Mouse (Mus musculus) liver, embryonic 14.5 days (tissue): ENCODE measurements at regions not wholly inside any gene's neighbourhood (a gene's known extent, or its start where the extent isn't known, plus 50 kb on each side); places are given as distances from the start of the nearest gene placed in this dataset.

Experiments
- ATAC-seq: fragments of 200-750 bp; cut with Nextera tagmentation; 2 replicates; pipeline ENCODE4 v1.8.0; 2017; ENCODE audit warnings: moderate number of reproducible peaks, mild to moderate bottlenecking, moderate library complexity; ENCODE audit not compliant: insufficient read depth
- DNase-seq, 3 experiments: peaks; one replicate each; pipeline ENCODE4 v3.0.0-alpha.2; 2012 to 2013; ENCODE audit warnings: low read depth in 3 of 3, low spot score in 3 of 3
- H3K27ac ChIP-seq: fragments of 300-500 bp; sonication (generic); 2 replicates; pipeline ENCODE4 v1.5.1; 2014; ENCODE audit warnings: moderate library complexity, mild to moderate bottlenecking, control low read depth, inconsistent platforms
- H3K27me3 ChIP-seq: fragments of 300-500 bp; sonication (generic); 2 replicates; pipeline ENCODE4 v1.6.1; 2014; ENCODE audit warnings: mild to moderate bottlenecking, low read length, moderate library complexity; ENCODE audit not compliant: control insufficient read depth, insufficient read depth
- H3K36me3 ChIP-seq: fragments of 300-500 bp; sonication (generic); replicated peaks from 2 replicates; pipeline ENCODE4 v1.6.1; 2014; ENCODE audit warnings: low read depth; ENCODE audit not compliant: control insufficient read depth, insufficient read depth
- H3K4me1 ChIP-seq, 2 experiments: fragments of 200-500 bp in 1 of 2; fragments of 300-500 bp in 1 of 2; sonication (generic) in 1 of 2; replicated peaks; 2 replicates each; pipeline ENCODE4 v1.6.1; 2012 to 2014; ENCODE audit warnings: antibody characterized with exemption in 1 of 2, inconsistent platforms in 1 of 2, low read length in 1 of 2; ENCODE audit not compliant: control insufficient read depth in 2 of 2, insufficient read depth in 2 of 2
- H3K4me2 ChIP-seq: fragments of 300-500 bp; sonication (generic); 2 replicates; pipeline ENCODE4 v1.6.1; 2014; ENCODE audit warnings: low read depth, mild to moderate bottlenecking, control low read depth, moderate library complexity
- H3K4me3 ChIP-seq, 2 experiments: fragments of 200-500 bp in 1 of 2; fragments of 300-500 bp in 1 of 2; sonication (generic) in 1 of 2; 2 replicates each; pipeline ENCODE4 v1.5.1; 2012 to 2014; ENCODE audit warnings: low read depth in 2 of 2, low read length in 2 of 2, mild to moderate bottlenecking in 2 of 2, control low read depth in 1 of 2, inconsistent platforms in 1 of 2, moderate library complexity in 1 of 2; ENCODE audit not compliant: insufficient read depth in 1 of 2
- H3K9ac ChIP-seq: fragments of 300-500 bp; sonication (generic); replicated peaks from 2 replicates; pipeline ENCODE4 v1.6.1; 2014; ENCODE audit warnings: mild to moderate bottlenecking, control low read depth, moderate library complexity
- H3K9me3 ChIP-seq: fragments of 300-500 bp; sonication (generic); 2 replicates; pipeline ENCODE4 v1.6.1; 2016; ENCODE audit warnings: low read length, mixed read lengths; ENCODE audit not compliant: control insufficient read depth
- CTCF ChIP-seq: IDR thresholded peaks from 2 replicates; pipeline ENCODE4 v1.5.1; 2016; ENCODE audit warnings: antibody characterized with exemption, low read depth, control low read depth
- EP300 ChIP-seq: IDR thresholded peaks from 2 replicates; pipeline ENCODE4 v1.6.1; 2016; ENCODE audit warnings: antibody characterized with exemption, low read depth
- WGBS: fragments of 180-500 bp; shearing (Covaris S2); extraction: QIAGEN DNeasy Blood & Tissue Kit; methylation state at CpG from one replicate; pipeline ENCODE4 v1.1.7; 2014; ENCODE audit not compliant: insufficient replicate concordance; 5-methylcytosine and 5-hydroxymethylcytosine counted together

DNA sequence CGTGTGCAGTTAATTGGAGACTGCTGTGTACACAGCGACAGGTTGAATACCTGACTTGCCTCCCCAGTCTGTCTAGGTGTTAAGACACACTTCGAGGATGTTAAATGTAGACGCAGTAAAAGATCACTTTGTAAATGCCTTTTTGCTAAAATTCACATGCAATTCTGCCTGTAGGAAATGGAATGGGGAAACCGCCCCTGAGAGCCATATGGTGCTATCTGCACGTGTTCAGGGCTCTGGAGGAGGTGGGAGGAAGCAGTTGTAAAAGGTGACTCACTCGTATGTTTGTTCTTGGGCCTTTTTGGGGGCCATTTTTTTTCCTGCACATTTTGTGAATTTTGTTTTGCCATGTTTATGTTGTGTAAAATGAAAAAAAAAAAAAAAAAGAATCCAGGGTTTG, 159.6 kb upstream of the Gjb5 start:
- no peak overlapping the region for H3K4me3 ChIP-seq

DNA sequence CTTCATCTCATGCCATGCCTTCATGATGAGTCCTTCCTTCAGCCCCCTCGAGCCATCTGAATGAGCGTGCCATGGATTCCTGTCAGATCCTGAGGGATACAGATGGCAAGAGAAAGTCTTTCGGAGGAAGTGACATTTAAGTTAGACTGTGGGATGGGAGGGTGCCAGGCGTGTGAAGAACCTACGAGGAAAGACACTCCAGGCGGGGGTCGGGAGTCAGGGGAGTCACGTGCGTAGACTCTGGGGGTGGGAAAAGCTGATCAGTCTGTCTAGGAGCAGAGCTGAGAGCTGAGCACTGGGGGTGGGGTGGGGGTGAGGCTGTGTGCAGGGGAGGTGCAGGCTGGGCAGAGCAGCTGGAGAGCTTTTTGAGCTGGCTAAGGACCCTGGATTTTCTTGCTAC, 152.0 kb upstream of the Gjb5 start:
- Histone ChIP-seq H3K36me3 (no peaks in the 10 kb centered on the region), H3K4me1 (no peaks in the 10 kb centered on the region), H3K27ac (no peak overlapping the region), H3K27me3 (no peaks in the 10 kb centered on the region), H3K4me2 (no peak overlapping the region), H3K4me3 (no peak overlapping the region), H3K9ac (no peak overlapping the region), H3K9me3 (no peaks in the 10 kb centered on the region)
- no peak for ATAC-seq
- no peak for TF ChIP-seq EP300
- TF ChIP-seq CTCF = no peak
- 66% methylated on average over 9 of the region's 9 CpGs for WGBS
- no peak for DNase-seq

More for the DNA sequence above, 159.6 kb upstream of the Gjb5 start:
- no peak for TF ChIP-seq CTCF
- no peak for TF ChIP-seq EP300
- no peak overlapping the region for H3K27ac ChIP-seq
- H3K4me2 ChIP-seq = no peak overlapping the region
- no peaks in the 10 kb centered on the region for H3K27me3 ChIP-seq
- DNase-seq = no peak
- H3K9ac ChIP-seq = no peak overlapping the region
- no peaks in the 10 kb centered on the region for H3K9me3 ChIP-seq
- no peaks in the 10 kb centered on the region for H3K36me3 ChIP-seq
- ATAC-seq = no peak
- no peaks in the 10 kb centered on the region for H3K4me1 ChIP-seq
- WGBS = 60% methylated on average over 7 of the region's 7 CpGs

DNA sequence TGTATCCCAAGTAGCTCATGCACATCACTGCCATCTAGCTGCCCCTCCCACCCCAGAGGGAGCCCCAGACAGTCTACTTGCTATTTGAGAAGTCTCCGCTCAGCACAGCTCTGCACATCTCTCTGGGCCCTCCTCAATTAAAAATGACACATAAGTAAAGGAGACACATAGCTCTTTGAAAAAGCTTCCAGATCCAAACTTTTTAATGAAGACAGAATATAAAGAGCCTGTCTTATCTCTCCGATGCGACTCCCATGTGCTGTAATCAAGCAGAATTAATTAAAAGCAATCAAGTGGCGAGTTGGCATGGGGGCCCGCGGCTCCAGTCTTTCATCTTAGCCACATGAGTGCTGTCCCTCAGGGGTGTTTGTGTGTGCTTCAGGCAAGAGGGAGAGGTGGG, 144.6 kb upstream of the Gjb5 start:
- no peaks in the 10 kb centered on the region for H3K27me3 ChIP-seq
- no peaks in the 10 kb centered on the region for H3K4me1 ChIP-seq
- ATAC-seq (no peak), DNase-seq (no peak)
- H3K4me2 ChIP-seq = no peak overlapping the region
- no peaks in the 10 kb centered on the region for H3K9me3 ChIP-seq
- H3K4me3 ChIP-seq = no peak overlapping the region
- H3K27ac ChIP-seq = no peak overlapping the region
- H3K9ac ChIP-seq = no peak overlapping the region
- H3K36me3 ChIP-seq = no peaks in the 10 kb centered on the region
- TF ChIP-seq CTCF = no peak
- no peak for TF ChIP-seq EP300
- 65% methylated on average over 6 of the region's 6 CpGs for WGBS

DNA sequence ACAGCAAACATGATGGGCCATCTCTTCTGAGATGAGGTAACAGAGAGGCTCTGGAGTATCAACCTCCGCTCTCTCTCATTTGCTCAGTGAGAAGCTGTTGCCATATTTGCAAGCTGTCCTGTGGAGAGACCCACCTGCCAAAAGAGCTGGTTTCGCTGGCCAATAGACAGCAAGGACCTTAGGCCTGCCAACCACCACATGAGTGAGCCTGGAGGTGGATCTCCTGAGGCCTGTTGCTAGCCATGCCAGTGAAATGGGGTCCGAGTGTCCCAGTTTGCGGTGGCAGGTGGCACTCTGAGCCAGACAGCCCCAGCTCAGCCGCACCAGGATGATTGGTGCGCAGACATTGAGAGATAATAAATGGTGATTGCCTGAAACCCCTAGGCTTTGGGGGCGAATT, 143.9 kb upstream of the Gjb5 start:
- DNase-seq (no peak), ATAC-seq (no peak)
- 68% methylated on average over 7 of the region's 7 CpGs for WGBS
- Histone ChIP-seq H3K4me2 (no peak overlapping the region), H3K9me3 (no peaks in the 10 kb centered on the region), H3K27ac (no peak overlapping the region), H3K9ac (no peak overlapping the region), H3K4me3 (no peak overlapping the region), H3K36me3 (no peaks in the 10 kb centered on the region), H3K4me1 (no peaks in the 10 kb centered on the region), H3K27me3 (no peaks in the 10 kb centered on the region)
- no peak for TF ChIP-seq EP300
- no peak for TF ChIP-seq CTCF

DNA sequence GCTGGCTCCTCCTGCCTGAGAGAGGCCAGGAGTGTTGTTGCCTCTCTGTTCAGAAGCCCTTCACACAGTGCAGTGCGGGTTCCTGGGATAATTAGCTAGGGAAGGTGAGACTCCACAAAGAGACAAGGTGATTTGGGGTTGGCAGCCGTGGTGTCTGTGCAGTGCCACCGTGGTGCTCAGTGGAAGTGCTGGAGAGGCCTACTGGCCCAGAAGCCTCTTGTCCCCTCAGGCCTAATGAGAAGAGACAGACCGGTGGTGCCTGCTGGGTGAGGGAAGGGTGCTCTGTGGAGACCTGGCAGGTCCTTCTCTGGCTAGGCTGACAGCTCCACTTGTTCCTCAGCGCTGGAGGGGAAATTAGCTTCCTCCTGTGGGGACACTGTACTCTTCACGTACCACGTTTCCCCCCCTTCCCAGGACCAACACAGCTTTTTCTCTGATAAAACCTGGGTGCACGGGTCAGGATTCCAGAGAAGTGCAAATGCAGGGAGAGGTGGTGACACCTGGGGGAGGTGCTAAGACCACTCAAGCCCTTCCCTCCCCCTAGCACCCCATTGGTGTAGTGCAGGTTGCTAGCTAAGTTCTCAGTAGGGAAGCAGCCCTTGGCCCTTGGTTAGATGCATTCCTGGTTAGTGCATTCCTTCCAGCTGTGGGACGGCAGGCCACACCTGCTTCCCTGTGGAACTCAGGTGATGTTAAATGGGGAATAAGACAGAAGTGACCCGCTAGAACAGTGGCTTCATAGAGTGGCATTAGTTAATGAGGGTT, 129.2 kb upstream of the Gjb5 start:
- Histone ChIP-seq H3K4me2 (no peak overlapping the region), H3K9me3 (no peaks in the 10 kb centered on the region), H3K27me3 (no peaks in the 10 kb centered on the region), H3K4me1 (no peaks in the 10 kb centered on the region), H3K4me3 (no peak overlapping the region), H3K27ac (no peak overlapping the region), H3K36me3 (no peaks in the 10 kb centered on the region), H3K9ac (no peak overlapping the region)
- WGBS = 19% methylated on average over 10 of the region's 10 CpGs
- DNase-seq = no peak
- no peak for ATAC-seq
- TF ChIP-seq CTCF = no peak
- no peak for TF ChIP-seq EP300
